Mouse (Mus musculus) limb, embryonic 14.5 days (tissue): ENCODE results near the gene Bpifa1. TPM values are rescaled to one million over a fixed set of nuclear protein-coding genes. Genes with fewer than 3 reads are reported as not detected.

Experiments used
- ATAC-seq: fragments of 200-750 bp; cut with Nextera tagmentation; 2 replicates; pipeline ENCODE4 v1.8.0; 2017; ENCODE audit warnings: low read depth, moderate number of reproducible peaks, moderate TSS enrichment; ENCODE audit not compliant: low FRiP score
- DNase-seq: peaks from one replicate; pipeline ENCODE4 v3.0.0-alpha.2; 2015; ENCODE audit warnings: low spot score
- H3K27ac ChIP-seq: fragments of 300-500 bp; sonication (generic); replicated peaks from 2 replicates; pipeline ENCODE4 v1.5.1; 2014; ENCODE audit warnings: low read depth, mild to moderate bottlenecking, low read length, moderate library complexity, mixed read lengths
- H3K27me3 ChIP-seq: fragments of 300-500 bp; sonication (generic); 2 replicates; pipeline ENCODE4 v1.6.1; 2014; ENCODE audit warnings: low read length, mixed read lengths; ENCODE audit not compliant: control insufficient read depth, insufficient read depth
- H3K36me3 ChIP-seq: fragments of 300-500 bp; sonication (generic); 2 replicates; pipeline ENCODE4 v1.6.1; 2014; ENCODE audit warnings: mild to moderate bottlenecking, low read length, moderate library complexity, mixed read lengths; ENCODE audit not compliant: control insufficient read depth, insufficient read depth
- H3K4me1 ChIP-seq: fragments of 300-500 bp; sonication (generic); 2 replicates; pipeline ENCODE4 v1.6.1; 2014; ENCODE audit warnings: antibody characterized with exemption, low read length, mixed read lengths; ENCODE audit not compliant: control insufficient read depth, insufficient read depth
- H3K4me2 ChIP-seq: fragments of 300-500 bp; sonication (generic); replicated peaks from 2 replicates; pipeline ENCODE4 v1.6.1; 2014; ENCODE audit warnings: low read depth, mild to moderate bottlenecking, low read length, moderate library complexity; ENCODE audit not compliant: severe bottlenecking
- H3K4me3 ChIP-seq: fragments of 300-500 bp; sonication (generic); replicated peaks from 2 replicates; pipeline ENCODE4 v1.5.1; 2014; ENCODE audit warnings: low read length
- H3K9ac ChIP-seq: fragments of 300-500 bp; sonication (generic); 2 replicates; pipeline ENCODE4 v1.6.1; 2014; ENCODE audit warnings: mild to moderate bottlenecking, low read depth, low read length, moderate library complexity; ENCODE audit not compliant: severe bottlenecking
- H3K9me3 ChIP-seq: fragments of 300-500 bp; sonication (generic); 2 replicates; pipeline ENCODE4 v1.6.1; 2016; ENCODE audit warnings: low read length; ENCODE audit not compliant: control insufficient read depth
- POLR2A ChIP-seq: fragments of 200-500 bp; IDR thresholded peaks from 2 replicates; pipeline ENCODE4 v1.8.0; 2012; ENCODE audit warnings: inconsistent platforms, mild to moderate bottlenecking, moderate library complexity, borderline replicate concordance; ENCODE audit not compliant: insufficient read depth, insufficient read length; ENCODE audit errors: extremely low read depth
- WGBS: fragments of 180-500 bp; shearing (Covaris S2); extraction: QIAGEN DNeasy Blood & Tissue Kit; methylation state at CpG from one replicate; pipeline ENCODE4 v1.1.7; 2014; 5-methylcytosine and 5-hydroxymethylcytosine counted together
- polyA plus RNA-seq, 2 experiments: library from polyadenylated mRNA; depleted of rRNA in 1 of 2; stranded (reverse) in 1 of 2; unstranded in 1 of 2; fragments of >200 nt; fragmentation: Nextera tagmentation in 1 of 2; extraction: Ambion mirVana in 1 of 2; gene quantifications; 2 replicates each; pipeline versions ENCODE4 v1.2.1 to v1.2.3; 2012 to 2014

Bpifa1 gene
- polyA plus RNA-seq, 2 experiments, result 0.09 TPM; not detected in 1

GRCm38 (mm10) chr2:154193071-154193470, 50.4 kb downstream of the Bpifa1 start:
- no peak for ATAC-seq
- no peaks in the 10 kb centered on the region for H3K4me1 ChIP-seq
- no peak overlapping the region for H3K27ac ChIP-seq
- H3K36me3 ChIP-seq, result no peaks in the 10 kb centered on the region
- H3K9me3 ChIP-seq, result no peaks in the 10 kb centered on the region
- H3K27me3 ChIP-seq, result no peaks in the 10 kb centered on the region
- no peak for TF ChIP-seq POLR2A
- no peak for DNase-seq
- no peak overlapping the region for H3K4me2 ChIP-seq
- WGBS, result 89% methylated on average over 4 of the region's 4 CpGs
- H3K9ac ChIP-seq, result no peak overlapping the region
- H3K4me3 ChIP-seq, result no peak overlapping the region

- no peak overlapping the region for H3K4me3 ChIP-seq
- no peaks in the 10 kb centered on the region for H3K4me1 ChIP-seq
- H3K9ac ChIP-seq, result no peak overlapping the region
- no peaks in the 10 kb centered on the region for H3K9me3 ChIP-seq
- 74% methylated on average over 5 of the region's 5 CpGs for WGBS
- H3K4me2 ChIP-seq, result no peak overlapping the region
- no peaks in the 10 kb centered on the region for H3K27me3 ChIP-seq
- DNase-seq (no peak), ATAC-seq (no peak)
- no peak for TF ChIP-seq POLR2A
- no peaks in the 10 kb centered on the region for H3K36me3 ChIP-seq
- H3K27ac ChIP-seq, result no peak overlapping the region
Measured at GRCm38 (mm10) chr2:154193994-154194504, 51.4 kb downstream of the Bpifa1 start.

GRCm38 (mm10) chr2:154197036-154197435, 54.4 kb downstream of the Bpifa1 start:
- DNase-seq (no peak), ATAC-seq (no peak)
- Histone ChIP-seq H3K4me2 (no peak overlapping the region), H3K9me3 (no peaks in the 10 kb centered on the region), H3K36me3 (no peaks in the 10 kb centered on the region), H3K27me3 (no peaks in the 10 kb centered on the region), H3K4me3 (no peak overlapping the region), H3K9ac (no peak overlapping the region), H3K4me1 (no peaks in the 10 kb centered on the region), H3K27ac (no peak overlapping the region)
- WGBS, result 92% methylated on average over 9 of the region's 9 CpGs
- TF ChIP-seq POLR2A, result no peak

Other genes with a start within 250 kb of the Bpifa1 start
- gene Bpifb6, start 242.5 kb upstream of the Bpifa1 start, polyA plus RNA-seq (2012; rRNA removed), result 0.12 TPM in 1 of 2 replicates, not detected in the other
- not detected in 2 replicates for gene Bpifb6, start 242.5 kb upstream of the Bpifa1 start, polyA plus RNA-seq (2014; fragmentation: Nextera tagmentation; extraction: Ambion mirVana)
- not detected in 2 replicates for gene Bpifb3, start 224.7 kb upstream of the Bpifa1 start, polyA plus RNA-seq (2012; rRNA removed)
- not detected in 2 replicates for gene Bpifb3, start 224.7 kb upstream of the Bpifa1 start, polyA plus RNA-seq (2014; fragmentation: Nextera tagmentation; extraction: Ambion mirVana)
- gene Bpifb4, start 204.7 kb upstream of the Bpifa1 start, polyA plus RNA-seq (2012; rRNA removed), result not detected in 2 replicates
- gene Bpifb4, start 204.7 kb upstream of the Bpifa1 start, polyA plus RNA-seq (2014; fragmentation: Nextera tagmentation; extraction: Ambion mirVana), result not detected in 2 replicates
- not detected in 2 replicates for gene Bpifa6, start 167.9 kb upstream of the Bpifa1 start, polyA plus RNA-seq (2012; rRNA removed)
- not detected in 2 replicates for gene Bpifa6, start 167.9 kb upstream of the Bpifa1 start, polyA plus RNA-seq (2014; fragmentation: Nextera tagmentation; extraction: Ambion mirVana)
- not detected in 2 replicates for gene Bpifa2, start 134.6 kb upstream of the Bpifa1 start, polyA plus RNA-seq (2012; rRNA removed)
- not detected in 2 replicates for gene Bpifa2, start 134.6 kb upstream of the Bpifa1 start, polyA plus RNA-seq (2014; fragmentation: Nextera tagmentation; extraction: Ambion mirVana)
- gene Bpifa3, start 12.5 kb upstream of the Bpifa1 start, polyA plus RNA-seq (2012; rRNA removed), result not detected in 2 replicates
- gene Bpifa3, start 12.5 kb upstream of the Bpifa1 start, polyA plus RNA-seq (2014; fragmentation: Nextera tagmentation; extraction: Ambion mirVana), result not detected in 2 replicates
- not detected in 2 replicates for gene Bpifa5, start 19.7 kb downstream of the Bpifa1 start, polyA plus RNA-seq (2012; rRNA removed)
- gene Bpifa5, start 19.7 kb downstream of the Bpifa1 start, polyA plus RNA-seq (2014; fragmentation: Nextera tagmentation; extraction: Ambion mirVana), result not detected in 2 replicates
- not detected in 2 replicates for gene Bpifb1, start 47.9 kb downstream of the Bpifa1 start, polyA plus RNA-seq (2012; rRNA removed)
- gene Bpifb1, start 47.9 kb downstream of the Bpifa1 start, polyA plus RNA-seq (2014; fragmentation: Nextera tagmentation; extraction: Ambion mirVana), result 0.26 TPM in 1 of 2 replicates, not detected in the other
- gene Bpifb5, start 80.9 kb downstream of the Bpifa1 start, polyA plus RNA-seq (2012; rRNA removed), result 0.74 and 0.97 TPM in 2 replicates
- gene Bpifb5, start 80.9 kb downstream of the Bpifa1 start, polyA plus RNA-seq (2014; fragmentation: Nextera tagmentation; extraction: Ambion mirVana), result 0.32 and 0.48 TPM in 2 replicates
- gene Bpifb9a, start 115.0 kb downstream of the Bpifa1 start, polyA plus RNA-seq (2012; rRNA removed), result not detected in 2 replicates
- gene Bpifb9a, start 115.0 kb downstream of the Bpifa1 start, polyA plus RNA-seq (2014; fragmentation: Nextera tagmentation; extraction: Ambion mirVana), result not detected in 2 replicates
- not detected in 2 replicates for gene Bpifb9b, start 164.3 kb downstream of the Bpifa1 start, polyA plus RNA-seq (2012; rRNA removed)
- not detected in 2 replicates for gene Bpifb9b, start 164.3 kb downstream of the Bpifa1 start, polyA plus RNA-seq (2014; fragmentation: Nextera tagmentation; extraction: Ambion mirVana)
- gene Cdk5rap1, start 230.1 kb downstream of the Bpifa1 start, polyA plus RNA-seq (2012; rRNA removed), result 16.6 and 20.0 TPM in 2 replicates
- 9.0 and 13.0 TPM in 2 replicates for gene Cdk5rap1, start 230.1 kb downstream of the Bpifa1 start, polyA plus RNA-seq (2014; fragmentation: Nextera tagmentation; extraction: Ambion mirVana)